12 mouse cellular contexts compared by ENCODE assay signal in the genomic region with DNA sequence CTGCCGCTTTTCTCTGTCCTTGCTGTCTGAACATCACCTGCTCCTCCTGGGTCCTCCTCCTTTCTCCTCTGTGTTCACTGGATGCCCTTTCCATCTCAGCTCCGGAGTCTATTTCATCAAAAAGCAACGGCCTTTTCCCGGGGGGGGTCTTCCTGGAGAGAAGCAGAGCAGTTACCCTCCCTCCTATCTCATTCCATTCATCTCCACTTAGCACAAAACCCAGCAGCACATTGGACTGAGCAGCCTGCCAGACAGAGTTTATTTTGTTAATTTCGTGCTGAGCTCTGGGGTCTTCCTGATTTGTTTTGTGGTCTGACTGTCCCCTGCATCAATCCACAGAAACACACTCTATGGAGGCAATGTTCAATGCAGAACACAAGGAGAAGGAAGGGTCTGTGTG.
DNase-seq lines count a peak whose midpoint lies in the region; ATAC-seq lines count a peak whose summit lies in the region.
"Had no signal": no experiment of that assay in that cellular context is flagged by ENCODE, and none has a peak within 500 bp of the region (broad histone marks: within the 10 kb centered on the region; RNA-seq: fewer than 3 reads in every experiment).

No protein-coding gene starts in this region.

- peaks cover 92% of the 10 kb centered on the region for H3K4me1 ChIP-seq in heart, embryonic 13.5 days
- H3K4me1 ChIP-seq in embryonic facial prominence, embryonic 12.5 days: peaks cover 89% of the 10 kb centered on the region
- H3K4me1 ChIP-seq in embryonic facial prominence, embryonic 14.5 days (ENCODE audit: control insufficient read depth, insufficient read depth, low read length): peaks cover 87% of the 10 kb centered on the region
- peaks cover 98% of the 10 kb centered on the region for H3K4me1 ChIP-seq in limb, embryonic 13.5 days

- ATAC-seq in heart, embryonic 13.5 days (ENCODE audit: extremely low read depth, insufficient number of reproducible peaks, low FRiP score, low TSS enrichment): no peak
- no peak for ATAC-seq in embryonic facial prominence, embryonic 12.5 days (ENCODE audit: insufficient number of reproducible peaks, insufficient read depth, low FRiP score, low TSS enrichment)
- ATAC-seq in embryonic facial prominence, embryonic 14.5 days (ENCODE audit: low read depth): no peak
- no peak for ATAC-seq in limb, embryonic 13.5 days (ENCODE audit: low FRiP score, low read depth)

- H3K27ac ChIP-seq in heart, embryonic 13.5 days (replicated peaks): peak overlapping the region; percentile 86
- H3K27ac ChIP-seq in embryonic facial prominence, embryonic 12.5 days: peak overlapping the region; percentile 84; the same call in 1 of the 2 replicates
- H3K27ac ChIP-seq in embryonic facial prominence, embryonic 14.5 days (replicated peaks; ENCODE audit: low read depth, low read length): peak overlapping the region; percentile 81
- peak overlapping the region; percentile 92 for H3K27ac ChIP-seq in limb, embryonic 13.5 days

- H3K36me3 ChIP-seq in heart, embryonic 13.5 days: no peaks in the 10 kb centered on the region
- no peaks in the 10 kb centered on the region for H3K36me3 ChIP-seq in embryonic facial prominence, embryonic 12.5 days
- no peaks in the 10 kb centered on the region for H3K36me3 ChIP-seq in embryonic facial prominence, embryonic 14.5 days (ENCODE audit: control insufficient read depth, insufficient read depth, low read length)
- no peaks in the 10 kb centered on the region for H3K36me3 ChIP-seq in limb, embryonic 13.5 days

- no peak overlapping the region for H3K4me3 ChIP-seq in heart, embryonic 13.5 days
- H3K4me3 ChIP-seq in embryonic facial prominence, embryonic 12.5 days: no peak overlapping the region
- H3K4me3 ChIP-seq in embryonic facial prominence, embryonic 14.5 days (ENCODE audit: low read depth, low read length): no peak overlapping the region
- H3K4me3 ChIP-seq in limb, embryonic 13.5 days: no peak overlapping the region

- no peak overlapping the region for H3K9ac ChIP-seq in heart, embryonic 13.5 days
- H3K9ac ChIP-seq in embryonic facial prominence, embryonic 12.5 days: no peak overlapping the region
- H3K9ac ChIP-seq in embryonic facial prominence, embryonic 14.5 days (ENCODE audit: low read depth, low read length): no peak overlapping the region
- no peak overlapping the region for H3K9ac ChIP-seq in limb, embryonic 13.5 days

- WGBS in heart, embryonic 13.5 days: 57% methylated on average over 5 of the region's 5 CpGs
- 50% methylated on average over 5 of the region's 5 CpGs for WGBS in embryonic facial prominence, embryonic 12.5 days
- 46% methylated on average over 5 of the region's 5 CpGs for WGBS in embryonic facial prominence, embryonic 14.5 days
- 76% methylated on average over 5 of the region's 5 CpGs for WGBS in limb, embryonic 13.5 days

- H3K4me2 ChIP-seq in heart, embryonic 13.5 days: no peak overlapping the region
- no peak overlapping the region for H3K4me2 ChIP-seq in embryonic facial prominence, embryonic 12.5 days (replicated peaks)
- no peak overlapping the region for H3K4me2 ChIP-seq in embryonic facial prominence, embryonic 14.5 days (ENCODE audit: low read depth, low read length)
- H3K4me2 ChIP-seq in limb, embryonic 13.5 days (replicated peaks): peak overlapping the region; percentile 35; the same call in 1 of the 2 replicates

- H3K9me3 ChIP-seq in heart, embryonic 13.5 days: no peaks in the 10 kb centered on the region
- no peaks in the 10 kb centered on the region for H3K9me3 ChIP-seq in embryonic facial prominence, embryonic 12.5 days
- no peaks in the 10 kb centered on the region for H3K9me3 ChIP-seq in embryonic facial prominence, embryonic 14.5 days (ENCODE audit: control insufficient read depth, low read length)
- no peaks in the 10 kb centered on the region for H3K9me3 ChIP-seq in limb, embryonic 13.5 days

- no peaks in the 10 kb centered on the region for H3K27me3 ChIP-seq in heart, embryonic 13.5 days (replicated peaks)
- no peaks in the 10 kb centered on the region for H3K27me3 ChIP-seq in embryonic facial prominence, embryonic 12.5 days
- no peaks in the 10 kb centered on the region for H3K27me3 ChIP-seq in embryonic facial prominence, embryonic 14.5 days (replicated peaks; ENCODE audit: control insufficient read depth, insufficient read depth, low read length)
- H3K27me3 ChIP-seq in limb, embryonic 13.5 days: no peaks in the 10 kb centered on the region

- no peak for DNase-seq in heart, postnatal 4 days
- DNase-seq in embryonic facial prominence, embryonic 14.5 days (ENCODE audit: low spot score): no peak
- no peak for DNase-seq in frontal cortex, postnatal 10 days (ENCODE audit: low spot score in 2 of 2)
- DNase-seq in thymus, postnatal 25 days: no peak
- DNase-seq: embryo, embryonic 11 days; gastrocnemius, postnatal 36 days; kidney, adult 18-20 months; kidney, postnatal 25 days; lung, adult 18-20 months had no signal
